Mouse (Mus musculus): ENCODE measurements around the gene Nlrp14.
"Not testable (repeated sequence)": the region's sequence is repeated elsewhere in the genome, so short reads cannot be mapped to it uniquely, and the experiment has no call there.

The Nlrp14 gene

DNA sequence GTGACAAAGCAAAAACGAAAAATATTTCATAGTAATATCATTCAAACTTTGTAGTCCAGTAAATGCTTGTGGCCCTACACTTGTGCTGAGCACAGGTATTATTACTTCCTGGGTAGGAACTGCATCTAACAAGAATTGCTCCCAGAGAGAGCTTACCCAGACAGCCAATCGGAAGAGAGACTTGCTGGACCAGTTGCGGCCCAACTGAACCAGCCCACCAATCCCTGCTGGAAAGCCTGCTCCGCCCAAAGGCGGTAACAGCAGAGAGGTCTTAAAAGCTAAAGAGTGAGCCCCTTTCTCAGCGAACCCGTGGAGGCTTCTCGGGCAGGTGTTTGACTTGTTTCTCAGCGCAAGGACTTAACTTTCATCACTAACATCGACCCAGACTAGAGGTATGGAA, at the start of gene Nlrp14:
Gene Nlrp14, plus strand, starts transcription at position 301 of the 400 bp plus-strand sequence.
- no peak for DNase-seq (ENCODE audit: low spot score)

- not testable (repeated sequence) for DNase-seq (ENCODE audit: low spot score)
These were observed 35.8 kb upstream of the Nlrp14 start, which contains the start of gene Olfr715 for GRCm38 (mm10) chr7:107130983-107131382. Olfr715 (minus strand) TSS chr7:107131083.

DNA sequence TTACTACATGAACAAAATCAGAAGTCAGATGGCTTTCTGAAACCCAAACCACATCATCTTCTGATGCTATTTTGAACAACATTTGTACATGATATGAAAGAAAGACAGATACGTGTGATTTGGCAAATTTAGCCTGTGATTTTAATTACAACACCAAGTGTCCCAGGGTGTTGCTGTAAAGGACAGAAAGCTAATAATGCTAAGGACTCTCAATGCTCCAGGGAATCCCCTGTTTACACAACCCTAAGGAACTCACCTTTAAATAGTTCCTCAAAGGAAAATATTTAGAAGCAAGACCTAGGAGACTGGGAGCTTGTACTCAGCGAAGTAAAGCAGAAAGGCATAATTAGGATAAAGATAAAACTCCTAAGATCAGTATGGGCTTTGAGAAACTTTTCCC, 28.8 kb upstream of the Nlrp14 start, which contains the start of gene Olfr716:
Gene Olfr716, plus strand, starts transcription at position 301 of the 400 bp plus-strand sequence.
- not testable (repeated sequence) for DNase-seq (ENCODE audit: low spot score)

DNA sequence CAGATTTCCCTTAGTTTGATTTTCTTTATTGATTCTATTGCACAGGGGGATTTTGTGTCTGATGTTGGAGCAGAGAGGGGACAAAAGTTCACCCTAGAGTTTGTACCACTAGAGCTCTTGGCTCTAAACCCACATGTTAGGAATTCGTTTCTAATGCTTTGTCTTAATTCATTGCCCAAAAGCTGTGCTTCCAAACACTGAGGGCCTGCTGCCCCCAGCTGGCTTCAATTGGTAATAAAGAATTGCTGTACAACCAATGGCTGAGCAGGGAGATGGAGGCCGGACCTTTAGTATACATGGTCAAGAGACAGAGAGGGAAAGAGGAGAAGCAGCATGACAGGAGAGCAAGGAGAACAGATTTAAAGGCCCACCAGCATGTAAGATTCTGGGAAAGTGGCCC, 13.6 kb downstream of the Nlrp14 start:
- DNase-seq (ENCODE audit: low spot score), result no peak

GRCm38 (mm10) chr7:107201817-107202216, 35.0 kb downstream of the Nlrp14 start:
- peak; percentile 51 for DNase-seq (ENCODE audit: low spot score)

DNA sequence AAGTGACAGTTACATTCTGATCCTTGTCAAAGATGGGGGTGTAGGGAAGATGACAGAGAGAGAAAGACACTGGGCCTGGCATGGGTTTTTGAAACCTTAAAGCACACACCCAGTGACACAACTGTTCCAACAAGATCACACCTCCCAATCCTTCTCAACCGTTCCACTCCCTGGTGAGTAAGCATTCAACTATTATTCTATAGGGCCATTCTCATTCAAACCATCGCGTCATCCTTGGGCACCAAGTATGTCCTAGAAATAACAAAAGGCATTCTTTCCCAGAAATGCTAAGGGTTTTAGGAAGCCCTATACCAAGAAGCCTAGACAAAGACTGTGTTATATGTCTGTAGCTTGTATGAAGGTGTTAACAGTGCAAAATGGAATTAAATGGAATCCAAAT, 41.1 kb downstream of the Nlrp14 start:
- DNase-seq (ENCODE audit: low spot score), result no peak

- peak; percentile 64 for DNase-seq (ENCODE audit: low spot score)
These were observed 42.5 kb downstream of the Nlrp14 start, which contains the start of gene Rbmxl2 for GRCm38 (mm10) chr7:107209204-107209860. Rbmxl2 (plus strand) TSS chr7:107209445.

GRCm38 (mm10) chr7:107210126-107210576, 43.4 kb downstream of the Nlrp14 start:
- peak; percentile 53 for DNase-seq (ENCODE audit: low spot score)

- DNase-seq (ENCODE audit: low spot score), result no peak
These were observed 48.9 kb downstream of the Nlrp14 start for GRCm38 (mm10) chr7:107215723-107216122.

GRCm38 (mm10) chr7:107216845-107217244, 50.1 kb downstream of the Nlrp14 start:
- DNase-seq (ENCODE audit: low spot score), result no peak

DNA sequence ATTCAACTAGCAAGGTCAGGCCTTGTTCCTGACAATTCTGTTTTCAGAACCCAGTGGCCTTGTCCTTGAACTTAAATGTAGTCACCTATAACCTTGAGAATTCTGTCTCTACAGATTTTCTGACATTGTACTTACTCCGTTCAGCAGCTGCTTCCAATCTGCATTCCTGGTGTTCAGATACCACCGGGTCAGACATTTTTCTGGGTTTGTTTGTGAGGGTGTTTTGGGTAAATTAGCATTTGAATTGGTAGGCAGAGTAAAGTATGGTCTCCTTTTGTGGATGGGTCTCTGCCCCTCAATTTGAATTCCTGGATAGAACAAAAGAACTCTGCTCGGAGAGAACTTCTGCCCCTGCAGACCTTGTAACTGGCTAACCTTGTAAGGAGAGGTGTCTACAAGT, 70.1 kb downstream of the Nlrp14 start:
- DNase-seq (ENCODE audit: low spot score), result no peak

DNA sequence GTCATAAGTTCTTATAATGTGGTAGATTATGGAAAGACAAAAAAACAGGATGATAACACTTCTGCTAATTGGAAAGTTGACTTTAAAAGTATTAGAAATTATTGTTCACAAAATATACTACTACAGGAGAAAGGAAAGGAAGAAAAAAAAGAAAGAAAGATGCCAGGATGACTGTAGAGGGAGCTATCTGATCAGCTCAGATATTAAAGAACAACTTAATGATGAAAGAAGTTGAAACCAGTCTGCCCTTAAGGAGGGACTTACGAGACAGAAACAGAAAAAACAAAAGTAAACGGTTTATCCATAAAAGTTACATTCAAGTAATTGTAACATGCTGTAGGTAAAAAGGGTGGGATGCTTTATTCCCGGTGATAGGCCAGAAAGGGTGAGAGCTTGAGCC, 70.7 kb downstream of the Nlrp14 start:
- no peak for DNase-seq (ENCODE audit: low spot score)

DNA sequence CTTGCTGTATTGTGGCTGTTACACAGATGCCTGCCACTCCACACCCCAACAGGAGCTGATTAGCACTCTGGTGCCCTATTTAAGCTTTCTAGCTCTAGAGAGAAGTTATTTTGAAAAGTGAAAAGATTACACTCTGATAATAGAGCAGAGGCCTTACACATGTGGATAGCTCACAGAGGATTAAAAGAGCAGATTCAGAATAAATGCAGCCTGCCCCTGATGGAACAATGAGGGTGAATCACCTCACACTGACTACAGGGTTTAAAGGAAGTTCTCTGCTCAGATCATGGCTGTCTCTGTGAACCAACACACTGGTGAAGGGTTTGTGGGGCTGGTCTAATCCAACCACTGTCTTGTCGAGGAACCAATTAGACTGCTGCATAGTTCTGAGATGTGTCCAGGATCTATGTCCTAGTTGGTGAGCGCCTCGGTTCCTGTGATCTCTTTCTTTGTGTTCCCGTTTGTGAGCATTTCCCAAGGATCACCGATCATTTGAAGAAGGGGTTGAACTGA, 74.6 kb downstream of the Nlrp14 start:
- no peak for DNase-seq (ENCODE audit: low spot score)
